Mouse (Mus musculus) cerebellum, adult 2 months (tissue): ENCODE results near the gene Triml2. TPM values are rescaled to one million over a fixed set of nuclear protein-coding genes. Genes with fewer than 3 reads are reported as not detected.

Experiments
- DNase-seq, 2 experiments: peaks; one replicate each; pipeline ENCODE4 v3.0.0; 2021
- H3K27ac ChIP-seq: fragments of 200-500 bp; 2 replicates; pipeline ENCODE4 v1.5.1; 2012; ENCODE audit warnings: low read length, control low read depth, inconsistent platforms; ENCODE audit not compliant: insufficient read depth
- H3K27me3 ChIP-seq: fragments of 200-500 bp; 2 replicates; pipeline ENCODE4 v1.6.1; 2012; ENCODE audit warnings: inconsistent platforms, mild to moderate bottlenecking, low read length, moderate library complexity; ENCODE audit not compliant: control insufficient read depth, insufficient read depth
- H3K4me1 ChIP-seq: fragments of 200-500 bp; 2 replicates; pipeline ENCODE4 v1.6.1; 2011; ENCODE audit warnings: low read length; ENCODE audit not compliant: control insufficient read depth, insufficient read depth
- H3K4me3 ChIP-seq: fragments of 200-500 bp; replicated peaks from 2 replicates; pipeline ENCODE3; 2011; ENCODE audit warnings: mild to moderate bottlenecking, low read depth, low read length, control low read depth; ENCODE audit not compliant: insufficient read depth
- CTCF ChIP-seq: fragments of 200-500 bp; IDR thresholded peaks from 2 replicates; pipeline ENCODE4 v1.5.1; 2011; ENCODE audit warnings: low read depth, mild to moderate bottlenecking, control low read depth, low read length, moderate library complexity, borderline replicate concordance; ENCODE audit not compliant: insufficient read depth
- POLR2A ChIP-seq: fragments of 200-500 bp; IDR thresholded peaks from 2 replicates; pipeline ENCODE4 v1.6.1; 2011; ENCODE audit warnings: low read length, control low read depth, borderline replicate concordance; ENCODE audit not compliant: insufficient read depth
- WGBS: fragments of 180-500 bp; shearing (Covaris S2); methylation state at CpG from one replicate; pipeline ENCODE4 v1.1.7; 2018; 5-methylcytosine and 5-hydroxymethylcytosine counted together
- polyA plus RNA-seq: library from polyadenylated mRNA; depleted of rRNA; stranded (reverse); fragments of >200 nt; gene quantifications from 2 replicates; pipeline ENCODE4 v1.2.3, GENCODE M21; 2012; rRNA removed

The Triml2 gene
- polyA plus RNA-seq, 1 experiment = not detected

DNA sequence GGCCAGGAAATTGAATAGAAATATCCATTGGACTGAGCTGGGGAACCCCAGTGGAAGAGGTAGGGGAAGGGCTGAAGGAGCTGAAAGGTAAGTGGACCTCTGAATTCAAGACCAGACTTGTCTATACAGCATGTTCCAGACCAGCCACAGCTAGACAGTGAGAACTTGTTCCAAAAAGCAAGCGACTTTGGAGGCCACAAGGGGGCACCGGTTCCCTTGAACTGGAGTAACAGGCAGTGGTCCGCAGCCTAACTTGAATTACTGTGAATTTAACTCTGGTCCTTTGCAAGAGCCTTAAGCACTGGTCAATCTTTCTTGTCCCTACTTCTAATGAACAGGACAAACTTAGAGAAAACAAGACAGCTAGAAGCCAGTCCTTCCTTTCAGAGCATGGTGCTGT is 2.1 kb upstream of the Triml2 start:
- WGBS = 55% methylated on average over 3 of the region's 3 CpGs
- no peak for DNase-seq
- H3K27me3 ChIP-seq = no peaks in the 10 kb centered on the region
- H3K27ac ChIP-seq = no peak overlapping the region
- no peak for TF ChIP-seq CTCF
- no peak for TF ChIP-seq POLR2A
- H3K4me3 ChIP-seq = no peak overlapping the region
- no peaks in the 10 kb centered on the region for H3K4me1 ChIP-seq

DNA sequence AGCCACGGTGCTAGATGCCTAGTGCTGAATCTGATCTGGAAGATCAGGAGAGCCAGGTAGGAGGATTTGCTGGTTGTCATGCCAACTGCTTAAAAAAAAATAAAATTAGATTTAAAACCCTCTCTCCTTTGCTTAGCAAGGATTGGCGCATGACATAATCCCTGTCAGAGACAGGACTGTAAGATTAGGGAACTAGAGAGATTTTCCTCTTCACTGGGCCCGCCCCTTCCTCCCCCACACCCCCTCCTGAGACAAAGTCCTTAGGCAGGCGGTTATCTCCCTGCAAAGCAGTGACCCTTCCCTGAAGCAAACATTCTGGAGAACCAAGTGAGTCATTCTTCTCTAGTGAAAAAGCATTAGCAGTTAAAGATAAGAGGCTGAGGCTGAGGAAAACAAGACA is 1.2 kb upstream of the Triml2 start:
- Histone ChIP-seq H3K27ac (no peak overlapping the region), H3K4me1 (no peaks in the 10 kb centered on the region), H3K27me3 (no peaks in the 10 kb centered on the region), H3K4me3 (no peak overlapping the region)
- no peak for TF ChIP-seq CTCF
- no peak for TF ChIP-seq POLR2A
- WGBS = 58% methylated on average over 4 of the region's 4 CpGs
- no peak for DNase-seq

DNA sequence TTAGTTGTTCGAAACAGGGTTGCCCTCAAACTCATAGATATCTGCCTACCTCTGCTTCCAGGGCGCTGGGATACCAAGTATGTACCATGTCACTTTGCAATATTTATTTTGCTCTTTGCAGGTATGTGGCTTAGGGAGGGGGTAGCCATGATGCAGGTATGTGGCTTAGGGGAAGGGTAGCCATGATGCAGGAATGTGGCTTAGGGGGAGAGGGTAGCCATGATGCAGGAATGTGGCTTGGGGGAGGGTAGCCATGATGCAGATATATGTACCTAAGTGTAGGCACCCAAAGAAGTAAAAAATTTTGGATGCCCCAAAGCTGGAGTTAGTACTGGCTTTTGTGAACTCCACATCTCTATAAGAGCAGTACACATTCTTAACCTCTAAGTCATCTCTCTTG is 1.9 kb downstream of the Triml2 start:
- Histone ChIP-seq H3K27ac (no peak overlapping the region), H3K4me1 (no peaks in the 10 kb centered on the region), H3K4me3 (no peak overlapping the region), H3K27me3 (no peaks in the 10 kb centered on the region)
- DNase-seq = no peak
- no peak for TF ChIP-seq CTCF
- TF ChIP-seq POLR2A = no peak
- WGBS = 89% methylated on average over 2 of the region's 2 CpGs

GRCm38 (mm10) chr8:43215554-43215953 is 35.2 kb downstream of the Triml2 start:
- DNase-seq = no peak
- H3K27ac ChIP-seq = no peak overlapping the region

GRCm38 (mm10) chr8:43243326-43243725 is 63.0 kb downstream of the Triml2 start:
- WGBS = 30% methylated on average over 3 of the region's 3 CpGs
- Histone ChIP-seq H3K27ac (no peak overlapping the region), H3K27me3 (no peaks in the 10 kb centered on the region), H3K4me1 (no peaks in the 10 kb centered on the region), H3K4me3 (no peak overlapping the region)
- DNase-seq = no peak
- TF ChIP-seq CTCF (no peak), POLR2A (no peak)

More at GRCm38 (mm10) chr8:43215554-43215953, 35.2 kb downstream of the Triml2 start:
- H3K4me3 ChIP-seq = no peak overlapping the region
- H3K4me1 ChIP-seq = no peaks in the 10 kb centered on the region
- H3K27me3 ChIP-seq = no peaks in the 10 kb centered on the region
- no peak for TF ChIP-seq CTCF
- no peak for TF ChIP-seq POLR2A

Other genes starting within 250 kb of the Triml2 start
- gene Triml1, start 39.1 kb upstream of the Triml2 start, polyA plus RNA-seq = not detected in 2 replicates
- gene Zfp42, start 126.4 kb downstream of the Triml2 start, polyA plus RNA-seq = not detected in 2 replicates